Mouse (Mus musculus) kidney, adult 2 months (tissue): ENCODE data around the gene Mum1.
A peak's percentile ranks its signal among the peaks of the same experiment; 100 is the strongest.

Source experiments
- CTCF ChIP-seq: fragments of 200-500 bp; conservative IDR thresholded peaks from 2 replicates; pipeline ENCODE4 v1.5.1; 2011; ENCODE audit warnings: low read depth, mild to moderate bottlenecking, control low read depth, low read length, moderate library complexity, mixed read lengths; ENCODE audit not compliant: insufficient read depth, insufficient read length
- POLR2A ChIP-seq: fragments of 200-500 bp; IDR thresholded peaks from one replicate; pipeline ENCODE4 v1.6.1; 2011; ENCODE audit warnings: low read depth, low read length, control low read depth

GRCm38 (mm10) chr10:80292251-80293146 lies 66.3 kb downstream of the Mum1 start, which contains the start of gene Rps15:
- peak; percentile 72 for TF ChIP-seq CTCF
- TF ChIP-seq POLR2A, result peak; percentile 95
